Mouse (Mus musculus) 416B (cell line): ENCODE measurements at regions not wholly inside any gene's neighbourhood (a gene's known extent, or its start where the extent isn't known, plus 50 kb on each side); places are given as distances from the start of the nearest gene placed in this dataset.

Experiments used
- DNase-seq: peaks from one replicate; pipeline ENCODE4 v3.0.0; 2011; ENCODE audit warnings: low read depth

DNA sequence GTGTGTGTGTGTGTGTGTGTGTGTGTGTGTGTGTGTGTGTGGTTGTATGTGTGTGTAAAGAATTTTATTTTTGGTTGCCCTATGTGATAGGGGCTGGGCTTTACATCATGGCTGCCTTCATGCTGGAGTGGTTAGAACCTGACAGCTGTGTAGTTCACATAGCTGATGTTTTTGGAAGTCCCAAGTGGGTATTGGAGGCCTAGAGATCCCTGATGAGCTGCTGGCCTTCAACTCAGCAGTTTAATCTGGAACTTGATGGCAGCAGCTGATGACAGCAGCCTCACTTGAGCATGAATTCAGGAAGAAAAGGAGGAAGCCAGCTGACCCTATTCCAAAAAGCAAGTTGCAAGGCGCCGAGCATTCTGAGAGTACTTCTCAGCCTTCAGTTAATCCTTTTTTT lies 846.6 kb downstream of the Adgrl2 start:
- no peak for DNase-seq

DNA sequence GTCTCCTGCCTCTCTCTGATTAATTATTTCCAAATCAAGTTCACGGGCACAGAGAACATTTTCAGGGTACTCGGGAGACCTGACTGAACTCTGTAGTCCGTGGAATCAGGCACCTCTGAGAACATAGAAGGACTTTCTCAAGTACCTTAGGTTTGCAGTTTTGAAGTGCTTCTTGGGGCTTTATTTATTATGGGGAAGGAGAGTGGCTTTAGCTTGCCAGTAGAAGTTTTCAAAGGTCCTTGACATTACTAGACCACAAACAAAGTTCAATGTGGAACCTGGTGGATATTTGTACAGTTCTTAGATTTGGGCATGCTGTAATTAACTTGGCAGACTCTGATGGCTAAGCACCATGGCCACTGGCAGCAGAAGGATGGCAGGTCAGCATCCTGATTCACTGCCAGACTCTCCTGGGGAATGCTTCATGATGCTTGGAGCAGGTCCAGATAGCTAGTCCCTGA lies 853.5 kb downstream of the Adgrl2 start:
- DNase-seq, result no peak

DNA sequence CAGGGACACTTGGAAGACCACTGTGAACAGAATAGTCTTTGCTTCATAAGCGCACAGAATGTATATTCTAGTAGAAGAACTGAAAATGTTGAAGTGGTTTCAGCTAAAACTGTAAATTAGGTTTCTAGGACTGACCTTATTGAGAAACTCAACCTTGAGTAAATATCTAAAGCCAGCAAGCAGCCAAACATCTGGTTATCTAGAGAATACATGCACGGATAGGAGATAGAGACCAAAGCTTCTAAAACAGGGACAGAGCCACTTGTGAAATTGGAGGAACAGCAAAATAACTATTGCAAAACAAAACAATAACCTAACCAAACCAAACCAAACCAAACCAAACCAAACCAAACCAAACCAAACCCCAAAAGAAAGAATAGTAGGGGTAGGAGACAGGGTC lies 855.7 kb downstream of the Adgrl2 start:
- DNase-seq, result no peak

DNA sequence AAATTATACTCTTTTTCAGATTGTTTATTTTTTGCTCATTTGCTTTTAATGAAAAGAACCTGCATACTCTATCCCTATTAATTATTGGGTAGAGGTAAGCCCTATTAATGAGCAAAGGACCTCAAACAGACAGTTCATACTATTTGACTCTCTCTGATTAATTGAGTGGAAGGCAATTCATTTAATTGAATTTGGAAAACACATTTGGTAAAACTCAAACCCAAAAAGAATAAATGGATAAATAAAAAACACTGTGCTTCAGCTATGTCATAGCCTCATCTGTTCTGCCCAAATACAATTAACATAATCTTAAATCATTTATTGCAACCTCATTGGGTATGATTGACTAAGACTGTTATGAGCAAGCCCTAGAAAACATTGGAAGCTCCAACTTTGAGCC lies 874.8 kb downstream of the Adgrl2 start:
- DNase-seq, result no peak

DNA sequence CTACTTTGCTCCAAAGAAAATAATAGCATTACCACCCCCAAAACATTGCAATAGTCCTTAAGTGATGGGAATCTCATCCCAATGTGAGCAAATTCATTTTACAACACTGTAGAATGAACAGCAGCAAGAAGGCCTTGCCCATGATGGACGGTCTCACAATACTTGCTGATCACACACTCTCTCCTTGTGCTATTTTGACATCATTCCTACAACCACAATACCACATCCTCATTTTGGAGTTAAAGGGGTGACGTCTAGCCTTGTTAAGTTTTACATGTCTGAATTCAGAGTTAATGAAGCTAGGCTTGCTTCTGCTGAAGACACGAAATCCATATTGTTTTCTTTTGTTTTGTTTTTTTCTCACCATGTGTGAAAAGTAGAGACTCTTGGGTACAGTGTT lies 878.2 kb downstream of the Adgrl2 start:
- DNase-seq, result peak; percentile 5

DNA sequence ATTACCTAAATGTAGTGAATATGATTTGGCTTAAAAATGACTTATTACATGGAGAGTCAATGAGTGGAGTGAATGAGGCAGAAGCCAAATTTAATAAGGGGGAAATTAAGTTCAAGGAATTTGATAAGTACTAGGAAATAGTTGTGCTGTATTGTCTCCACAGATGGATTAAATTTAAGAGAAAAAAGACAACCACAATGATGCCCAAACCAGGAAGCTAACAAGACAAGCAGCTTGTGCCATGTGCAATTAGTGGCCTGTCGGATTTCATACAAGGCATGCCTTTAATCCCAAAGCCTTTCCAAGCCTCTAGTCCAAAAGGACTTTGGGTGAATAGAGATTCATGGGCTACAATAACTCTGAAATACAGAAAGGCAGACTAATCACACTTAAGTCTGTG lies 883.3 kb downstream of the Adgrl2 start:
- DNase-seq, result no peak

DNA sequence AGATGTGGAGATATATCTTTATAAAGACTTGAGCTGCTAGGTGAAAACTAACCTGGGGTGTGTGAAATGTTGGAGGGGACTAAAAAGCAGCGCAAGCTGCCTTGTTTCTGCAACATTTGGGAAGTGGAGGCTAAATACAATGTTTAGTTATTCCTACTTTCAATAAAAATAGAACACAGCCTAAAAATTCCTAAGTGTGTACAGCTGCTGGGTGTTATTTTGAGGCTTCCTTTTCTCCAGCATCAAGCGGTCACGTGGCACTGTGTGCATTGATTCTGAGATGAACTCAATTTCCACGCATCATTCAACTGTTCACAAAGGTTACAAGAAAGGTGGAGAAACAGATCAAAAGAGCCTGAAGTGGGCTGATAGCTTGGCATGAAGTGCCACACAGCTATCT lies 896.4 kb downstream of the Adgrl2 start:
- DNase-seq, result no peak

DNA sequence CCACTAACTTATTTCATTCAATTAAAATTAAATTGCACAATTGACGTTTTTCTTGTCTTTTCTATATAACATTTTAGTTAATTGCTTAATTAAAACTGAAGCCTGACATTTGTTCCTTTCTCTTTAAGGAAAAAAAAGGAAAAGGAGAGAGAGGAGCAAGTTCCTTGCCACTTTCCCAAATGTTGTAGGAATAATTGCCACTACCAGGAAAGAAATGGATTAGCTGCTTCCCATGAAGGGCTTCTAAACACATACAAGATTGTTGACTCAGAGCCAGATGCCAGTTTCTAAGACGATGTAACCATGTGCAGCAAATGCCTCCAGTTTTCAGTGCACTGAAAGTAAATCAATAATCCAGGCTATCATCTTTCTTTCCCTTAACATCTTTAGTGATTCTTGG lies 914.5 kb downstream of the Adgrl2 start:
- DNase-seq, result no peak

DNA sequence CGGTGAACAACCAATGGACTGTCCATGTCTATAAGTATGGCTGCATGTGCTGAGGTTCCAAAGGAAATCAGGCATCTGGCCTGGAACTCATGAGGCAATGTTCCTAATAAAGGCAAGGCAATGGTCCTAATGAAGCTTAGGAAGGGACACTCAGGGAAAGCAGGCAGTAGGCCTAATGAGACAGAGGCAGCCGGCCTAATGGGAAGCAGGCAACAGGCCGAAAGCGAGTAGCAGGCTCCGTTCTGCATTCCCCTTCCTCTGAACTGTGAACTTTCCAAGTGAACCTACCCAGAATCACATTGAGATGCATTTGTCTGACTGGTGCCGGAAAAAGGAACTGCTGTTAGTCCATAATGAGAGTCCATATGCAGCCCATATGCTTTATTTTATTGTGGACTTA lies 923.7 kb downstream of the Adgrl2 start:
- DNase-seq, result no peak

DNA sequence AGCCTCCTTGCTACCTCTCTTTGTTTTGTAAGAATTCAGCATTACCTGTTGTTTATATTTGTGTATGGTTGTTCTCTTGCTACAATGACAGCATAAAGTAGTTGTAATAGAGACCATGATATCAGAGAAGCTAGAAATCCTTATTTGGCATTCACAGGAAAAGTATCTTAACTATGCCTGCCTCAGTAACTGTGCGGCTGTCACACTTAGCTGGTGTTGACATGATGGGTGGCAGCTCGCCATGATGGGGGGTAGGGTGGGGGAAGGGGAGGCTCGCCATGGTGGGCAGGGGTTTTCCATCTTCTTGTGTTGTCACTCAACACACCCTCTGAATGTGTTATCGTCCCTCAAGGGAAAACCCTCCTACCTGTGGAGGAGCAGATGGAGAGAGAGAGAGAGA lies 934.3 kb downstream of the Adgrl2 start:
- DNase-seq, result no peak

DNA sequence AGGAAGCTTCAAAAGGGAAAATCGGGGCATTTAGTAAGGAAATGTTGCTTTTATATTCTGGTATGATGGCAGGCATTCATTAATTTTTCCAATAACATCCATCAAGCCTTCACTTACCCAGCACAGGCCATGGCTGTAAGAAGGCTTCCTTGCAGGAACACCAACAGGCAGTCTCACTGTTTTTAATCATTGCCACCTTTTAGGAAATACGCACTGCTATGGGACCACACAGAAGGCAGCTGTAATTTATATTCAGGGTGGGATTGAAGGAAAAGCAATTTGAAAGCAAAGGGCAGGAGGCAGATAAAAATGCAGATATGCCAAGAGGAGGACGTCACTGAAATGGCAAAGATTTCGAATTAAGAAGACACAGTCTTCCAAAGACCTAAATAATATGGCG lies 937.8 kb downstream of the Adgrl2 start:
- no peak for DNase-seq

DNA sequence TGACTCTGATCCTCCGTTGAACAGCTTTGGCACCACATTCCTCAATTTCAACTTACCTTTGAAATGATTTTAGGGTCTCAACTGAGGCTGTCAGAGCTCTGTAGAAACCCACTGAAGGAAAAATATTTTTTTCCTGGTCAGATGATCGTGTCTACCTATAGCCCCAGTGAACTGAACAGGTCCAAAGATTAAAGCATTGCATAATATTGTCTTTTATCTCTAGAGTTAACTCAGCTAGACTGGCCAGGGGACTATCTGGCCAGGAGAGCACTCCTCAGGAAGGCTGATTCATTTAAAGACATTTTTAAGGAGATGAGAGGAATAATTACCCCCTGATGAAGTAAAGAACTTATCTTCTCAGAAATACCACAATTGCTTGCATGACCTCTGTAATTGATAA lies 942.1 kb downstream of the Adgrl2 start:
- no peak for DNase-seq

DNA sequence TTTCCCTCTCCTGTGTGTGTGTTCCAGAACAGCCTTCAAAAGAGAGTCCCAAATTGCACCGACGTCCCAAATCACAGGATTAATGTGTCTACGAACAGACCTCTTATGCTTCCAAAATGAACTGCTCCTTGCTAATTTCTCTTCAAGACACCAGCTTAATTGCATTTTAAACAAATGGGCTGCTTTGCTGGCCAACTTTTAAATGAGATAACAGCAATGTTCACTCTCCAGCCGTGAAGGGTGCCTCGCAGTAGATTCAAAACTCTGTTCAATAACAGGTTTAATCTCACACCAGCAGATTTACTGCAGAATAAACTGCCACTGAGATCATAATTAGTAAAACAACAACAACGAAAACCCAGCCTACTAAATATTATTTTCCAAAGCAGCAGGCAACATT lies 957.8 kb downstream of the Adgrl2 start:
- DNase-seq, result no peak

DNA sequence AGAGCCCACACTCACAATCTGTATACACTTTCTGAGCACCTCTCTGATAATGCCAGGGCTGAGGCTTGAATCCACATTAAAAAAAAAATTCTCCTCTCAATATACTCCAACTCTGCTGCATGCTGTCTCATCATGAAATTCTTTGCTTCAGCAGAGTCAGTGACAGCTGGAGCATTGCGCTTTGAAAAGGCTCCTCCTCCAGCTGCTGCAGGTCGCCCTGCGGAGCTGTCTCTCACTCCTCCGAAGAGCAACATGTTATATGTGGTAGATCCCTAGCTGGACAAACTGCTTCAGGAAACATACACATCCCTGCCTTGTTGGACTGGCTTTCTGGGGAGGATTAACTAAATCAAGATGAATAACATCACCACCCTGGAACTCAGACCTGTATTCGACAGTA lies 984.5 kb downstream of the Adgrl2 start:
- DNase-seq, result no peak

DNA sequence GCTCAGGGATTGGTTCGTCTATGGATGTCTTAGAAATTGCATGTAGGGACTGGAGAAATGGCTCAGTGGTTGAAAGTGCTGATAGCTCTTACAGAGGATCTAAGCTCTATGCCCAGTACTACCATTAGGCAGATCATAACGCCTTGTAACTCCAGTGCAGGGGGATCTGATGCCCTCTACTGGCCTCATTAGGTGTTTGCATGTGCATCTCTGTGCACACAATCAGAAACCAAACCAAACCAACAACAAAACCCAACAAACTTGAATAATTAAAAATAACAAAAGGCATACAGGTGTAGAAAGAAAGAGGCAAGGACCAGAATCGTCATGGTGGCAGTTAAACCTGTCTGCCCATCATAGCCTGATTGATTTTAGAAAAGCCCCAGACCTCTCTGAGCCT lies 986.3 kb downstream of the Adgrl2 start:
- peak; percentile 9 for DNase-seq

DNA sequence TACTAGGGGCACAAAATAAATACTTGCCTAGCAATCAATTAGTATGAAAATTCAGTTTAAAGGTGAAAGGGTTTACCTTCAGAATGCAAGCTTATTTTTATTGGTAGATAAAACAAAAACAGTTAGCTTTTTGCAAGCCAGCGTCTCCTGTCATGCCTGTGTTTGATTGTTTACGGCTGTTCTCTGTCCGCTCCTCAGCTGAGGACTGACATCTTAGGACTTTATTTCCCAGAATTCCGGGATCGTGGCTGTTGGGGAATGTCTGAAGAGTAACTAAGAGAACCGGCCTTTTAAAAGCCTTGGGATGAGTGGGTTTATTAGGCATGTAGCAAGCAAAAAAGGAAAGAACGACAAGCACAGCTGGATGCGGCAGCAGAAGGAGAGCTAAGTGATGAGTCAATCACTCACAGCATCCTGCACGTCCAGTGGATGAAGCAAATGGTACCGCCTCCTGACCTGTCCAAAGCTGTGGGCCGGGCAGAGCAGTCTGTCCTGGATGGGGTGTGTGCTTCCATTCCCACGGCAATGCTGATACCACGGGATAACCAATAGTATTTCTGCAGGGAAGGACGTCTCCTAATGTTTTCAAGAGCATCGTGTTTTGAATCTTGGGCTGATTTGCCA lies 990.9 kb downstream of the Adgrl2 start:
- no peak for DNase-seq

DNA sequence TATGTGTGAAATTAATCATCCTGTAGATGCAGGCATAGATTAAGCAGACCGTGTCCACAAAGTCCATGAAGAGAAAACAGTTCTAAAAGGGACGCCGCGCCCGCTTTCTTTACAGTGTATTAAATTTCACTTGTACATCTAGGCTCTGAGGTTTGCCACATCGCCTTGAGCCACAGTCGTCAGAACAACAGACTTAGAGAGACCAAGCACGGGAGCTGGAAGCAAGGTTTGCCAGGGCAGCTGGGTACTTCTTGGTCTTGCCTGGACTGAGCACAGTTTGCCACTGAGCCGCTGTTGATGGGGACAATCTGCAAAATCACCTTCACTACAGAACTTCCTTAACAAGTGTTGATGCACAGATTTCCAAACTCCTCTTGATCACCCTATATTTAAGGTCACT lies 998.6 kb downstream of the Adgrl2 start:
- no peak for DNase-seq

DNA sequence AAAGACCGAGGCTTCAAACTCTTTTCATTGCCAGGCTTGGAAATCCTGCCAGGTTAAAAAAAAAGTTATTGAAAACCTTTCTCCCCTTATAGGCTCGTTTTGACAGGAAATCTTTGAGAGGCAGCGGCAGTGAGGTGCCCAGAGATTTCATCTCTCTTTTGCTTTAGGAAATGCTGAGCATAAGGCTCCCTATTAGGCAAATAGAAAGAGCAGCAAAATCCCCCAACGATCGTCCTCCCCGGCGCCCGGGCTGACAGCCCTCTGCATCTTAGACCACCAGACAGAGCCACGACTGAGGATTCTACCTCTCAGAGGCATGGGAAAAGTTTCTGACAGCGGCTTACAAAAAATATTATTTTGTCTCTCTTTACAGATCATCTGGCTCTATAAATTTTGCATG lies 999.5 kb downstream of the Adgrl2 start:
- DNase-seq, result no peak

DNA sequence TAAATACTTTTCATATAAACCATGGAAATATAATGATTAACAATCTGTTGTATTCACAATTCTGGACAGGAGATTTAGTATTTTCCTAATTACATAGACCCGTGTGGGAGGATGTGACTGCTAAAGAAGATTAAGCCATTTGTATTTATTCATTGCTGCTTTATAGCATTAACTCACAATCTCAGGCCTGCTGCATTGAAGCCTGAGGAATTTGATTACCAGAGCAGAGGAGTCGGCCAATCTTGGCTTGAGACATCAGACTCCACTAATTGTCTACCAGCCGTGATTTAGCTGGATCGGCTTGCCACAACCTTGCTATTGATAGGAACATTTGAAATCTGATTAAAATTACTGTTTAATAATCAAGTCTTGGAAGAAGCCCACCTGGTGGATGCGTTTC lies 1007.5 kb downstream of the Adgrl2 start:
- no peak for DNase-seq

DNA sequence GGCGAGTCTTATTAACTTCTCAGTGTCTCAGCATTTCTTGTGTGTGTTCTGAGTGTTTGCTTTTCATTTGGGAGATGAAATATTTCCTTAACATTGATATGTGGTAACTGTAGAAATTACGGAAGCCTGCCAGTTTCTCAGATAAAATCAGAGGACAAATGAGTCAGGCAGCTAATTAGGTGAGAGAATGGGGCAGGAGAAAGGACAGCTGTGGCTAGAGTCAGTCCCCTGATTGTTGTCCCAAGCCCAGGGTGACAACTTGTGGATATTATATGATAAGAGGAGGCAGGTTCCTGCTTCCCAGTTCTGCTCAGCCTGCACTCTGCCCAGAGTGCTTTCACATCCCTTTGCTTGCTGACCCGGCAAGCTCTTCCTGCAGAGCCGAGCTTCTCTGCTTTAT lies 1008.7 kb downstream of the Adgrl2 start:
- no peak for DNase-seq

DNA sequence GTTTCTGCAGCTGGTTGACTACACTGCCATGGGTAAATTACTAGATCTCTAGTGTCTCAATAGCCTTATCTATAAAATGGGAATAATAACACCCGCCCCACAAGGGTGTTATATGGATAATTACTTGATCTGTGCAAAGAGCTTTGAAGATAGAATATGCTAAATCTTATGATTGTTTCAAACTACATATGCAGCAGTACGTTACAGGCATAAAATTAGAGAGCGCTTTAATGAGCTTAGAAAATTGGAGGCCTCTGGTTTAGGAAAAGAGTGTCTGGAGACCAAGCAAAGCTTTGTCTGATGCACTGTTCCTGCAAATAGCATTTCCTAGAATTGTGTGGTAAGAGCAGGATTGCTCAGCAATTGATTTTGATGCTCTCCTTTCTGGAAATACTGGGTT lies 1013.8 kb downstream of the Adgrl2 start:
- no peak for DNase-seq

DNA sequence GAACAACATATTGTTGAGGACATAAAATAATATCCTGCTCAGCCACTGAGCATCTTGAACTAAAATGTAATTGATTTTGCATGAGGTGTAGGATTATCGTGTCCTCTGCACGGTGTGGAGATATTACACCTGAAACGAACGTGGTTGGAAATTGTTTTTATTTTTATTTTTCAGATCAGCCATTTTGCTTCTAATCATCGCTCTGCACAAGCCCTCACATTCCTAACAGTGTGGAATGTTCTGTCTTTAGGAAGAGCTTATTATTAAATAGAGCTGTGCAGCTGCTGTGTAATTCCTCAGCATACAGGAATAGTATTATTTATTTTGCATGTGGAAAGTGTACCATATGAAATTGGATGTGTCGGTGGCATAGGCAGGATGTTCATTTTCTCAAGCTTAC lies 1014.3 kb downstream of the Adgrl2 start:
- no peak for DNase-seq

DNA sequence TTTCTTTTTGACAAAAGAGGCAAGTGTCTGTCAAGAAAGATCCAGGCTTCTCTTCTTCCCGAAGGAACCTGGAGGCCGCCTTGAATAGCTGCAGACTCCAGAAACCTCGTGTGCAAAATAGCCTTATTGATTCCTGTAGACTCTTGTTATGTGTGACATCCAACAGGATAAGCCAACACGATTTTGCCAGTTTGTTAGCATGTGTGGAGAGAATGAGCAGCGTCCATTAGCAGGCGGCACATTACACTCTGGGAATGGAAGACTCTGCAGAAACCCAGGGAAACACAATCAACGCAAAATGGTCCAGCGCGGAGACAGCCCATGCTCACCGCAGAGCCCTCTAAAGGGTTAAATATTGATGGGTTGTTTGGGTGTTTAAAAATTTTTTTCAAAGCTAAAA lies 1014.9 kb downstream of the Adgrl2 start:
- no peak for DNase-seq

DNA sequence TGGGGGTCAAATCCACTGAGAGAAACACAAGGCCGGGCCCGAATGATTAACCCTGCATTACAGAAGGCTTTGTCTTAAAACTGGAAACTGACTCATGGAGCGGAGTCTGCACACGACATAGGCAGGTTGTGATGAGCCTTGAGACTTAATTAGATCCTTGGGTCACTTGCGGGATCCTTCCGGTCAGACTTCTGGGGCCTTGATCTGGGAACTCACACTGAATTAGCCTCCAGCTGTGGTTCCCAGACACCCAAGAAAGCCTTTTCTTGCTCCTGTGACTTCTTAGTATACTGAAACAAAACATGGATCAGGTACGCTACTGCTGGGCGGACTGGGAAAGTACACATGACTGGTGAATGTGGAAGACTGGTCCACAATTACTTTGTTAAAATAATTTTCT lies 1015.8 kb downstream of the Adgrl2 start:
- DNase-seq, result no peak

DNA sequence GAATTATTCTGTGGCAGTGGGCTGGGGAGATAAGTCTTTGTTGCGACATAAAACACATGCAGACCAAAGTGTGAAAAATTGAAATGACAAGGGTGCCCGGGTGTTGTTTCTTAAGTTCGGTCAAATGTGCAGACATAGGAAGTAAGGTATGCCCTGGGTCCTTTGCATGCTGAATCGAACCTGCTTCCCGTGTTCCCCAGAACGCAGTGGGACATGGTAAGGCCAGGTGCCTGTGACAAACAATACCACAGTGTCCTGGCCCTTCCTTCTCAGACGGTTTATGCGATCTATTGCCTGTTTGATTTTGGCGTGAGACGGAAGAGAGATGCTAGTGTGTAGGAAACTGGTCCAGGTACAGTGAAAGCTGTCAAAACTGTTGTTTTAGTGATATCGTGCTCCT lies 1022.1 kb downstream of the Adgrl2 start:
- no peak for DNase-seq
